Comparison of ENCODE assay signal across 13 mouse cellular contexts in genomic region chr2:13177698-13178395, GRCm38 (mm10).
DNase-seq lines count a peak whose midpoint lies in the region; ATAC-seq lines count a peak whose summit lies in the region.
"Had no signal": no experiment of that assay in that cellular context is flagged by ENCODE, and none has a peak within 500 bp of the region (broad histone marks: within the 10 kb centered on the region; RNA-seq: fewer than 3 reads in every experiment).

No protein-coding gene starts in this region.

- no peak overlapping the region for H3K9ac ChIP-seq in midbrain, embryonic 13.5 days (replicated peaks)
- H3K9ac ChIP-seq in midbrain, embryonic 11.5 days (ENCODE audit: low read length): no peak overlapping the region
- H3K9ac ChIP-seq: heart, embryonic 15.5 days; stomach, embryonic 15.5 days had no signal

- ATAC-seq in midbrain, embryonic 13.5 days: peak; percentile 43; the same call in 1 of the 2 replicates
- ATAC-seq in midbrain, embryonic 11.5 days (ENCODE audit: low FRiP score): no peak
- no peak for ATAC-seq in activated CD4-positive, CD25-positive, alpha-beta regulatory T cell, adult 4 months

- no peaks in the 10 kb centered on the region for H3K9me3 ChIP-seq in midbrain, embryonic 13.5 days
- no peaks in the 10 kb centered on the region for H3K9me3 ChIP-seq in midbrain, embryonic 11.5 days (ENCODE audit: control insufficient read depth, low read length)
- H3K9me3 ChIP-seq: G1E; heart, embryonic 15.5 days; stomach, embryonic 15.5 days had no signal

- H3K27me3 ChIP-seq in midbrain, embryonic 13.5 days: peaks cover 29% of the 10 kb centered on the region
- peaks cover 30% of the 10 kb centered on the region for H3K27me3 ChIP-seq in midbrain, embryonic 11.5 days (ENCODE audit: control insufficient read depth, insufficient read depth, low read length)
- H3K27me3 ChIP-seq: heart, embryonic 15.5 days; stomach, embryonic 15.5 days had no signal

- WGBS in midbrain, embryonic 13.5 days: 72% methylated on average over 10 of the region's 10 CpGs
- 92% methylated on average over 10 of the region's 10 CpGs for WGBS in midbrain, embryonic 11.5 days

- peak overlapping the region; percentile 31 for H3K27ac ChIP-seq in midbrain, embryonic 13.5 days
- H3K27ac ChIP-seq in midbrain, embryonic 11.5 days (ENCODE audit: low read depth, low read length): no peak overlapping the region
- H3K27ac ChIP-seq: heart, embryonic 15.5 days; kidney, postnatal 0 days; stomach, embryonic 15.5 days had no signal

- H3K4me2 ChIP-seq in midbrain, embryonic 13.5 days (replicated peaks): no peak overlapping the region
- H3K4me2 ChIP-seq in midbrain, embryonic 11.5 days: no peak overlapping the region
- H3K4me2 ChIP-seq: heart, embryonic 15.5 days; liver, embryonic 11.5 days; stomach, embryonic 15.5 days had no signal

- peaks cover 42% of the 10 kb centered on the region for H3K4me1 ChIP-seq in midbrain, embryonic 13.5 days (replicated peaks)
- peaks cover 9% of the 10 kb centered on the region; the same call in 1 of the 2 replicates for H3K4me1 ChIP-seq in midbrain, embryonic 11.5 days (ENCODE audit: control insufficient read depth, insufficient read depth, low read length)
- H3K4me1 ChIP-seq: heart, embryonic 15.5 days; stomach, embryonic 15.5 days had no signal

- DNase-seq in adrenal gland, postnatal 10 days: peak; percentile 6
- DNase-seq in adrenal gland, postnatal 25 days: no peak
- DNase-seq in midbrain, embryonic 11.5 days (ENCODE audit: low spot score, missing footprints): no peak
- DNase-seq in left cerebral cortex, postnatal 36 days (ENCODE audit: low spot score in 2 of 2): peak; percentile 32 to 41
- peak; percentile 22 to 32 for DNase-seq in right cerebral cortex, postnatal 36 days (ENCODE audit: low spot score in 2 of 2)
- no peak for DNase-seq in liver

- intact Hi-C loops in left cerebral cortex, postnatal 36 days (cut with DNase I): no loop called here

- H3K4me3 ChIP-seq in midbrain, embryonic 13.5 days (replicated peaks): no peak overlapping the region
- H3K4me3 ChIP-seq in midbrain, embryonic 11.5 days (ENCODE audit: low read depth, low read length): no peak overlapping the region
- H3K4me3 ChIP-seq: heart, embryonic 15.5 days; stomach, embryonic 15.5 days had no signal

- no peaks in the 10 kb centered on the region for H3K36me3 ChIP-seq in midbrain, embryonic 13.5 days
- no peaks in the 10 kb centered on the region for H3K36me3 ChIP-seq in midbrain, embryonic 11.5 days (ENCODE audit: control insufficient read depth, insufficient read depth, low read length)
- H3K36me3 ChIP-seq: stomach, embryonic 15.5 days had no signal

Comparison
In these comparisons a context has a peak if more than half of its experiments do, and no peak if none do; other contexts are left out.
1. DNase-seq: peak in adrenal gland, postnatal 10 days (single experiment), left cerebral cortex, postnatal 36 days (2 of 2) and right cerebral cortex, postnatal 36 days (2 of 2); none in adrenal gland, postnatal 25 days (single experiment), midbrain, embryonic 11.5 days (single experiment) and liver (single experiment).